Mouse (Mus musculus) embryonic facial prominence, embryonic 15.5 days (tissue): ENCODE data around the gene Tnrc6b. TPM values are rescaled to one million over a fixed set of nuclear protein-coding genes. Genes with fewer than 3 reads are reported as not detected.
"Not testable (repeated sequence)": the region's sequence is repeated elsewhere in the genome, so short reads cannot be mapped to it uniquely, and the experiment has no call there.

Experiments
- ATAC-seq: fragments of 200-750 bp; cut with Nextera tagmentation; 2 replicates; pipeline ENCODE4 v1.8.0; 2017; ENCODE audit warnings: low read depth, moderate TSS enrichment; ENCODE audit not compliant: insufficient number of reproducible peaks, low FRiP score, low TSS enrichment
- H3K27ac ChIP-seq: fragments of 300-500 bp; sonication (generic); replicated peaks from 2 replicates; pipeline ENCODE4 v1.5.1; 2015; ENCODE audit warnings: mild to moderate bottlenecking, inconsistent platforms
- H3K27me3 ChIP-seq: fragments of 300-500 bp; sonication (generic); 2 replicates; pipeline ENCODE4 v1.6.1; 2015; ENCODE audit warnings: inconsistent platforms
- H3K36me3 ChIP-seq: fragments of 300-500 bp; sonication (generic); 2 replicates; pipeline ENCODE4 v1.6.1; 2015; ENCODE audit warnings: mild to moderate bottlenecking, inconsistent platforms
- H3K4me1 ChIP-seq: fragments of 300-500 bp; sonication (generic); 2 replicates; pipeline ENCODE4 v1.6.1; 2015; ENCODE audit warnings: inconsistent platforms
- H3K4me2 ChIP-seq: fragments of 300-500 bp; sonication (generic); replicated peaks from 2 replicates; pipeline ENCODE4 v1.6.1; 2015; ENCODE audit warnings: mild to moderate bottlenecking, inconsistent platforms
- H3K4me3 ChIP-seq: fragments of 300-500 bp; sonication (generic); replicated peaks from 2 replicates; pipeline ENCODE4 v1.5.1; 2015; ENCODE audit warnings: mild to moderate bottlenecking, inconsistent platforms
- H3K9ac ChIP-seq: fragments of 300-500 bp; sonication (generic); 2 replicates; pipeline ENCODE4 v1.6.1; 2015; ENCODE audit warnings: inconsistent platforms
- H3K9me3 ChIP-seq: fragments of 300-500 bp; sonication (generic); replicated peaks from 2 replicates; pipeline ENCODE4 v1.6.1; 2016; ENCODE audit warnings: inconsistent platforms
- WGBS: fragments of 180-500 bp; shearing (Covaris S2); methylation state at CpG from one replicate; pipeline ENCODE4 v1.1.7; 2015; 5-methylcytosine and 5-hydroxymethylcytosine counted together
- polyA plus RNA-seq: library from polyadenylated mRNA; unstranded; fragments of >200 nt; fragmentation: Nextera tagmentation; extraction: Ambion mirVana; gene quantifications from 2 replicates; pipeline ENCODE4 v1.2.1, GENCODE M21; 2015

Tnrc6b gene
- polyA plus RNA-seq, 1 experiment from 2014 or later: 23.9 TPM

DNA sequence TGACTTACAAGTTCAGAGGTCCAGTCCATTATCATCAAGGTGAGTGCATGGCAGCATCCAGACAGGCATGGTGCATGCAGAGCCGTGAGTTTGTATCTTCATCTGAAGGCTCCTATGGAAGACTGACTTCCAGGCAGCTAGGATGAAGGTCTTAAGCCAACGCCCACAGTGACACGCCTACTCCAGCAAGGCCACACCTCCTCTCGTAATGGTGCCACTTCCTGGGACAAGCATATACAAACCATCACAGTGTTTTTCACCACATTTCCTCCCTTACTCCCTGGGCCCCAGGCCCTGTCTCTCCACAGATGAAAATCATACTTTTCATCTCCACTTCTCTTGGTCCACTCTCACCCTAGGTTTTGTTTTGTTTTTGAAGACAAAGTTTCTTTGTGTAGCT is 210.7 kb downstream of the Tnrc6b start:
- Histone ChIP-seq H3K4me3 (no peak overlapping the region), H3K36me3 (peaks cover 74% of the 10 kb centered on the region), H3K27ac (no peak overlapping the region), H3K9ac (no peak overlapping the region), H3K4me1 (no peaks in the 10 kb centered on the region), H3K9me3 (no peaks in the 10 kb centered on the region), H3K4me2 (no peak overlapping the region), H3K27me3 (no peaks in the 10 kb centered on the region)
- WGBS: 77% methylated on average over 4 of the region's 4 CpGs
- no peak for ATAC-seq

DNA sequence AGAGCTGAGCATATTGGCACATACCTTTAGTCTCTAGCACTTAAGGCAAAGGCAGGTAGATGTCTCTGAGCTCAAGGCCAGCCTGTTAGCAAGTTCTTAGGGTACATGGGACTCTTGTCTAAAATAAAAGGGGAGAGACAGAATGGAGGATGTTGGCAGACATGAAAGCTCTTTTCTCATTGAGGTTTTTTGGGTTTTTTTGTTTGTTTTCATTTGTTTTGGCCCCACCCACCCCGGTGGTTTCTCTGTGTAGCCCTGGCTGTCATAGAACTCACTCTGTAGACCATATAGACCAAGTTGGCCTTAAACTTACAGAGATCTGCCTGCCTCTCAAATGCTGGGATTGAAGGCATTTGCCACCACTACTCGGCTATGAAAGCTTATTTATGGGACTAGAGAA is 213.1 kb downstream of the Tnrc6b start:
- peaks cover 5% of the 10 kb centered on the region for H3K4me1 ChIP-seq
- no peak for ATAC-seq
- H3K9me3 ChIP-seq: no peaks in the 10 kb centered on the region
- no peak overlapping the region for H3K9ac ChIP-seq
- 89% methylated on average over 2 of the region's 2 CpGs for WGBS
- H3K4me3 ChIP-seq: no peak overlapping the region
- H3K27ac ChIP-seq: no peak overlapping the region
- no peak overlapping the region for H3K4me2 ChIP-seq
- peaks cover 76% of the 10 kb centered on the region for H3K36me3 ChIP-seq
- no peaks in the 10 kb centered on the region for H3K27me3 ChIP-seq

- H3K4me3 ChIP-seq: no peak overlapping the region
- no peak overlapping the region for H3K9ac ChIP-seq
- no peak overlapping the region for H3K4me2 ChIP-seq
- ATAC-seq: no peak
- no peak overlapping the region for H3K27ac ChIP-seq
- H3K27me3 ChIP-seq: no peaks in the 10 kb centered on the region
- H3K4me1 ChIP-seq: peaks cover 11% of the 10 kb centered on the region
- H3K36me3 ChIP-seq: peaks cover 54% of the 10 kb centered on the region
- 73% methylated on average over 20 of the region's 20 CpGs for WGBS
- no peaks in the 10 kb centered on the region for H3K9me3 ChIP-seq
Measured at GRCm38 (mm10) chr15:80928811-80929355, 217.8 kb downstream of the Tnrc6b start.

DNA sequence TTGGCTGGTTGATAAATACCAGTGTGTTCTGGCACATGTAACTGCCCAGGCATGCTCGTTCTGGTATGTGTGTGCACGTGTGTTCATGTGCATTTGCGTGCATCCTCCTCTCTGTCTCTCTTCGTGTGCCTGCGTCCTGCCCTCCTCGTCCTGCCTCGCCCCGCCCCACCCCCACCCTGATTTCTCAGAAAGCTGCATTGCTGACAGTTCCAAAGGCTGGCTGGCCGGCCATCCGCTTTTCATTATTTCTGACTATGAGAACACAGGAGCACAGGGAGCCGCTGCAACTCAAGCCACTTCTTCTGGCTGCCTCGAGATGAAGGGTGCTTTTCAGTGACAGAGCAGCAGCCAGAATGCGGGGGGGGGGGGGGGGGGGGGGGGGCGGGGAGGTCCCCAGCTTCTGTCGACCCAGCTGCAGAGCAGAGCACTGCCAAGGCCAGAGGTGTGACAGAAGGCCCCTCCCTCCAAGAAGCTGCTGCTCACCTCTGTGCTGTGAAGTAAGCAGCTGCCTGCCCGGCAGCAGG is 219.0 kb downstream of the Tnrc6b start:
- Histone ChIP-seq H3K4me3 (no peak overlapping the region), H3K27me3 (no peaks in the 10 kb centered on the region), H3K27ac (no peak overlapping the region), H3K36me3 (peaks cover 47% of the 10 kb centered on the region), H3K4me1 (peaks cover 11% of the 10 kb centered on the region), H3K4me2 (0 out of 2 replicates have a peak overlapping the region, but pooled peaks have one; percentile 10), H3K9me3 (no peaks in the 10 kb centered on the region), H3K9ac (no peak overlapping the region)
- ATAC-seq: peak; percentile 49
- WGBS: 7% methylated on average over 14 of the region's 16 CpGs

DNA sequence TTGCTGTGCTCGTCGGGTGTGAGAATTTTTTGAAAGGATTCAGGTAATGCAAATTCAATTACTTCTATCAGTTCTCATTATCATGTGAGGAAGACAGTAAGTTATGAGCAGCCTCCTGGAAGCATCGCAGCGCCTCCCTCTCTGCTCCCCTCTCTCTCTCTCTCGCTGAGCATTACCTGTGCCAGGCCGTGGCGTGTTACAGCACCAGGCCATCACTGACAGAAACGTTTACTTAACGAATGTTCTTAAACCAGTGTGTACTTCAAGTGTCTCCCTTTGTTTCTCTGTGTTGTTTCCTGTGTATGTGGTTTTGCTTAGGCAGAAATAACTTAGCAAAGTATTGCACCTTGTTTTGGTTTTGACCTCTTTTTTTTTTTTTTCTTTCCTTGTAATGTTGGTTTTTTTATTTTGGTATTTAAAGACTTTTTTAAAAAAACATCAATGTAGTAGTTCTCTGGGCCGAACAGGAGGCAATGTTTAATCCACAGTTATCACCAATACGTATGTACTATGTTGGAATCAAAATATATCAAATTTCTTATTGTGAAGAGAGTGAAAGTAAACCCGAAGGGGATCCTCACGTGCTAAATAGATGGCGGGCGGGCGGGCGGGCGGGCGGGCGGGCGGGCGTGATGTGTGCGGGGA is 219.7 kb downstream of the Tnrc6b start:
- not testable (repeated sequence) for H3K9me3 ChIP-seq, H3K4me2 ChIP-seq, ATAC-seq, H3K27me3 ChIP-seq, H3K9ac ChIP-seq, H3K27ac ChIP-seq, H3K4me3 ChIP-seq
- H3K36me3 ChIP-seq: peaks cover 44% of the 10 kb centered on the region
- 62% methylated on average over 23 of the region's 23 CpGs for whole genome bisulfite sequencing
- peaks cover 11% of the 10 kb centered on the region for H3K4me1 ChIP-seq

DNA sequence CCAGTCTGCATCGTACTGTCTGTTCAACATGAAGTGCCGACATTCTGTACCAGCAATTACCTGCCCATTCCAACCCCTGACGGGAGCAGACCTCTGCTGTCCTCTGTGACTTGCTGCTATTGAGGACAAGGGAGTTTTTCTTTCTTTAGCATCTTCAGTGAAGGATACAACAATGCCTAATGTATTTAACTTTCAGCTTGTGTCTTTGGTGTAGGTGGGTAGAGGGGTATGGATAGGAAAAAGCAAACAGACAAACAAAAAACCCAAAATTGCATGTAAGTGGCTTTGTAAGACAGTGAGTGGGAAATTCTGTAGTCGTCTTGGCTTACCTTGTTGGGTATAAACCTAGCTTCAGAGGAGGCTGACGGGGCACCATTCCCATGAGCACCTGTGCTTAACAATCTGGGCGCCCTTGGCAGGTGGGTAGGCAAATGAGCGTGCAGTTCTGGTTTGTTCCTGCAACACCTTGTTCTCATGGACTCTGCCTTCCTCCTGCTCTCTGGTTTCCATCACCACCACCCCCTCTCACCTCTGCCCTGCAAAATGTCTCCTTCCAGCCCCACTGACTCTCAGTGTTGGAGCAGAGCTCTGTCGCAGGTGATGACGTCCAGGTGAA is 220.3 kb downstream of the Tnrc6b start:
- peaks cover 11% of the 10 kb centered on the region for H3K4me1 ChIP-seq
- 0 out of 2 replicates have a peak overlapping the region, but pooled peaks have one; percentile 34 for H3K27ac ChIP-seq
- ATAC-seq: no peak
- H3K36me3 ChIP-seq: peaks cover 39% of the 10 kb centered on the region
- 81% methylated on average over 9 of the region's 9 CpGs for WGBS
- no peak overlapping the region for H3K4me3 ChIP-seq
- no peak overlapping the region for H3K4me2 ChIP-seq
- no peak overlapping the region for H3K9ac ChIP-seq
- no peaks in the 10 kb centered on the region for H3K27me3 ChIP-seq
- no peaks in the 10 kb centered on the region for H3K9me3 ChIP-seq

- H3K4me1 ChIP-seq: peaks cover 5% of the 10 kb centered on the region
- peaks cover 24% of the 10 kb centered on the region for H3K36me3 ChIP-seq
- no peaks in the 10 kb centered on the region for H3K27me3 ChIP-seq
- ATAC-seq: no peak
- WGBS: 86% methylated on average over 5 of the region's 5 CpGs
- H3K27ac ChIP-seq: no peak overlapping the region
- no peak overlapping the region for H3K9ac ChIP-seq
- no peaks in the 10 kb centered on the region for H3K9me3 ChIP-seq
- no peak overlapping the region for H3K4me2 ChIP-seq
- no peak overlapping the region for H3K4me3 ChIP-seq
Measured at GRCm38 (mm10) chr15:80934841-80935240, 223.7 kb downstream of the Tnrc6b start.

DNA sequence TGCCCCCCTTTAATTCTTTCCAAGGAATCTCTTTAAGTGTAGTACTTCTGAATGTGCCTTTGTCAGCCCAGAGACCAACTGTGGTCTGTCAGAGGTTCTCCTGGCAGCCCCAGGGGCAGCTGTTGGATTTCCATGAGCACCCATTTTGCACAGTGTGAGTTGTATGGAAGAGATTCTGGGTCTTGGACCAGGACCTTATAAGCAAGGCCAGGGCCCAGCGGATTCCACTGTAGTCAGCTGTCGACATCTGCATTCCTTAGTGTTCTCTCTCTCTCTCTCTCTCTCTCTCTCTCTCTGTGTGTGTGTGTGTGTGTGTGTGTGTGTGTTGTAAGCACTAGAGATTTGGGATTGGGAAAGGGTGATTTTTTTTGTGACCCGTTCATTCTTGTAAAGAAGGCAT is 225.6 kb downstream of the Tnrc6b start:
- H3K9me3 ChIP-seq: no peaks in the 10 kb centered on the region
- ATAC-seq: no peak
- WGBS: 67% methylated on average over 3 of the region's 3 CpGs
- H3K4me1 ChIP-seq: no peaks in the 10 kb centered on the region
- no peaks in the 10 kb centered on the region for H3K27me3 ChIP-seq
- no peak overlapping the region for H3K27ac ChIP-seq
- no peak overlapping the region for H3K4me2 ChIP-seq
- no peak overlapping the region for H3K4me3 ChIP-seq
- H3K9ac ChIP-seq: no peak overlapping the region
- H3K36me3 ChIP-seq: peaks cover 19% of the 10 kb centered on the region

GRCm38 (mm10) chr15:80938615-80939014 is 227.5 kb downstream of the Tnrc6b start:
- Histone ChIP-seq H3K4me3 (no peak overlapping the region), H3K27ac (no peak overlapping the region), H3K9ac (no peak overlapping the region), H3K27me3 (no peaks in the 10 kb centered on the region), H3K36me3 (peaks cover 11% of the 10 kb centered on the region; the same call in 1 of the 2 replicates), H3K9me3 (no peaks in the 10 kb centered on the region), H3K4me2 (no peak overlapping the region), H3K4me1 (no peaks in the 10 kb centered on the region)
- ATAC-seq: no peak
- WGBS: 63% methylated on average over 4 of the region's 4 CpGs

DNA sequence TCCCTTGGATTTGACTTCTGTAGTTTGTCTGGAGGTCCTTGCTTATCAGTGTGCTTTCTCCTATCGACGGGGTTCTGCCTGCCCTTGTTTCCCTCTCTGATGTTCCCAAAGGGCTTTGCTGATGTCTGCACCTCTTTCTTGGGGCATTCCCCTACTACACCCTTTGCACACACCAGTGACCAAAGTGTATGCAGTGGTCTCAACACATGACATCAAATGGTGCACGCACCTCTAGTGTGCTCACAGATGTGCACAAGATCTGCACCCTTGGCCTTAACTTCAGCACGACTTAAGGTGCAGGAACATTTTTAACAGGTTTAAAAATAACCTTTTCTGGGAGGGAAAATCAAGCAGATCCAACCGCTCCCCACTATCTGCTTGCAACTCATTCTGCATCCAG is 228.3 kb downstream of the Tnrc6b start:
- WGBS: 84% methylated on average over 5 of the region's 5 CpGs
- Histone ChIP-seq H3K4me2 (no peak overlapping the region), H3K9me3 (no peaks in the 10 kb centered on the region), H3K27ac (no peak overlapping the region), H3K27me3 (no peaks in the 10 kb centered on the region), H3K4me1 (no peaks in the 10 kb centered on the region), H3K9ac (no peak overlapping the region), H3K4me3 (no peak overlapping the region), H3K36me3 (peaks cover 11% of the 10 kb centered on the region; the same call in 1 of the 2 replicates)
- no peak for ATAC-seq

DNA sequence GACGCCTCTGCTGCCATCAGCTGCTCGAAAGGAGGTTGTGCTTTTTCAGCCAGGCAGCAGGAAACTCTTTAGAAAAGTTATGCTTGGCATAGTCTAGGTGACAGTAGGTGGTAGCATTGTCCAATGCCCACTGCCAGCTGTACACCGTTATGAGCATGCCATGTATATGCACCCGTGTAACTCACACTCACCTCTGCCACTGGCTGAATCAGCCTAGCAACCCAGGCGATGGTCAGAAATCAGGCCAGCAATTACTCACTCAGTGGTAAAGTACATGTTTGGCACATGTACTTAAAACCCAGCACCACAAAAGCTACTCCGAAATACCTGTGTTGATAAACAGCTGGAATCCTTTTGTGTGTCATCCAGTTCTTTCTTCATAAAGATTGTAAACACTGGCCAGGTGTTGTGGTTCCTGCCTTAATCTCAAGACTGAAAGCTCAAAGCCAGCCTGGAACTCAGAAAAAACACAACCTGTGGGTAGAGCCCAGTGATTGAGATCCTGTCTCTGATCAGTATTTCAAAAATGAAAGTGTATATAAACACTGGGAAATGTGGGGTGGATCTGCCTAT is 230.4 kb downstream of the Tnrc6b start:
- Histone ChIP-seq H3K9me3 (no peaks in the 10 kb centered on the region), H3K4me3 (no peak overlapping the region), H3K27ac (no peak overlapping the region), H3K27me3 (no peaks in the 10 kb centered on the region), H3K4me1 (no peaks in the 10 kb centered on the region), H3K4me2 (no peak overlapping the region), H3K9ac (no peak overlapping the region), H3K36me3 (peaks cover 8% of the 10 kb centered on the region; the same call in 1 of the 2 replicates)
- 87% methylated on average over 6 of the region's 6 CpGs for WGBS
- ATAC-seq: no peak
